Mouse (Mus musculus) forebrain, embryonic 11.5 days (tissue): ENCODE measurements around the gene Klhl24. TPM values are rescaled to one million over a fixed set of nuclear protein-coding genes. Genes with fewer than 3 reads are reported as not detected.

ENCODE experiments used
- ATAC-seq: fragments of 200-750 bp; cut with Nextera tagmentation; replicated peaks from 2 replicates; pipeline ENCODE4 v1.8.0; 2017; ENCODE audit warnings: moderate TSS enrichment; ENCODE audit not compliant: low FRiP score
- DNase-seq: peaks from one replicate; pipeline ENCODE4 v3.0.0-alpha.2; 2017; ENCODE audit warnings: low spot score
- H3K27ac ChIP-seq: fragments of 300-500 bp; sonication (generic); 2 replicates; pipeline ENCODE4 v1.5.1; 2014; ENCODE audit warnings: low read depth, low read length
- H3K27me3 ChIP-seq: fragments of 300-500 bp; sonication (generic); 2 replicates; pipeline ENCODE4 v1.6.1; 2014; ENCODE audit warnings: mild to moderate bottlenecking, low read length, mixed read lengths; ENCODE audit not compliant: control insufficient read depth, insufficient read depth
- H3K36me3 ChIP-seq: fragments of 300-500 bp; sonication (generic); 2 replicates; pipeline ENCODE4 v1.6.1; 2014; ENCODE audit warnings: mild to moderate bottlenecking, low read length, moderate library complexity, mixed read lengths; ENCODE audit not compliant: control insufficient read depth, insufficient read depth
- H3K4me1 ChIP-seq: fragments of 300-500 bp; sonication (generic); replicated peaks from 2 replicates; pipeline ENCODE4 v1.6.1; 2014; ENCODE audit warnings: low read length, mixed read lengths; ENCODE audit not compliant: control insufficient read depth, insufficient read depth
- H3K4me2 ChIP-seq: fragments of 300-500 bp; sonication (generic); 2 replicates; pipeline ENCODE4 v1.6.1; 2014; ENCODE audit warnings: low read depth, mild to moderate bottlenecking, low read length, moderate library complexity, mixed read lengths; ENCODE audit not compliant: severe bottlenecking
- H3K4me3 ChIP-seq: fragments of 300-500 bp; sonication (generic); 2 replicates; pipeline ENCODE4 v1.5.1; 2014; ENCODE audit warnings: low read depth, low read length
- H3K9ac ChIP-seq: fragments of 300-500 bp; sonication (generic); 2 replicates; pipeline ENCODE4 v1.6.1; 2014; ENCODE audit warnings: low read length
- H3K9me3 ChIP-seq: fragments of 300-500 bp; sonication (generic); 2 replicates; pipeline ENCODE4 v1.6.1; 2016; ENCODE audit warnings: low read length, mixed read lengths; ENCODE audit not compliant: control insufficient read depth
- WGBS: fragments of 180-500 bp; shearing (Covaris S2); extraction: QIAGEN DNeasy Blood & Tissue Kit; methylation state at CpG from one replicate; pipeline ENCODE4 v1.1.7; 2014; 5-methylcytosine and 5-hydroxymethylcytosine counted together
- polyA plus RNA-seq: library from polyadenylated mRNA; unstranded; fragments of >200 nt; fragmentation: Nextera tagmentation; extraction: Ambion mirVana; gene quantifications from 2 replicates; pipeline ENCODE4 v1.2.1, GENCODE M21; 2014

Klhl24 gene
- polyA plus RNA-seq, 1 experiment from 2014 or later = 33.0 TPM

DNA sequence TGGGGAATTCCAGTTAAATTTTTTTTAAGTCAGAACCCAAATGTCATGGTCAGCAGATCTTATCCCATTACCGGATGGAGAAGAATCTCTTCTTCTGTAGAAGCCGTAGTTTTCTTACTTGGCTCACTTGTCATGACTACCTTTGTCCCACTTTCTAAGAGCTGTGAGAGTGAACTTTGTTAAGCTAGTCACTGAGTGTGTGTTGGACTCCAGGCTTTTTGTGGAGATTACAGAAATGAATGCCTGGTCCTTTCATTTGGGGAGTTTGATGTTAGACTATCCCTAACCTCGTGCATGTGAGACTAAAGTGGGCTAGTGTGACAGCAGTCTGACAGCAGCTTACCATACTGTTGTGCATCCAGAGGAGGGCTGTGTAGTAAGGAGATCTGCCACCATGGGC is 71.7 kb downstream of the Klhl24 start:
- Histone ChIP-seq H3K27me3 (no peaks in the 10 kb centered on the region), H3K9me3 (no peaks in the 10 kb centered on the region; the same call in 1 of the 2 replicates), H3K9ac (no peak overlapping the region), H3K27ac (no peak overlapping the region), H3K36me3 (peaks cover 25% of the 10 kb centered on the region), H3K4me2 (no peak overlapping the region), H3K4me3 (no peak overlapping the region), H3K4me1 (no peaks in the 10 kb centered on the region)
- 89% methylated on average over 3 of the region's 3 CpGs for WGBS
- DNase-seq = no peak
- ATAC-seq = no peak

DNA sequence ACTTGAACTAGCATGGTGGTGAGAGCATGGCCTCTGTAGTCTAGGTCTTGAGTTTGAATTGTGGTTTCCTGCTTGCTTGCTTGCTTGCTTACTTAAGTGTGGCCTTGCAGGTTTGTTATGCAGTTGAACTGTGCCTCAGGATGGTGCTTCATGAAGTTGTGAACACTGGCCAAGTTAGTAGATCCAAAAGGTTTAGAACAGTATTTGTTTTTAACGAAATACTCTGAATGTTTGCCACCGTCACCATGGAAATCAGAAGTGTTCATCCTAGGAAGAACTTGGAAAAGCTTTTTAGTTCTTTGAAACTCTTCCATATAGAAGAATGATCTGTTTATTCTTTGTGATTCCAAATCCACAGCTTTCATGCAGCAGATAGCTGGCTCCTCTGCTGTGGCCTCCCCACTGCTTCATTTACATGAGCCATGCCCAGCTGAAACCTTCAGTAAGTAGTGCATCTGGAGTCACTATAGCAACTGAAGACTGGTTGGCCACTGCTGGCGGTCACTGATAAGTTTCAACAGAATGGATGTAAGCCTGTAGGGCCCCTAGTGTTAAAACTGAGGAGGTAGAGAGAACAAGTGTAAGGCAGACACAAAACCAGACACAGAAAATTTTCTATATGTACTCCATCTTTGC is 72.2 kb downstream of the Klhl24 start:
- H3K9ac ChIP-seq = no peak overlapping the region
- no peak for ATAC-seq
- 84% methylated on average over 3 of the region's 3 CpGs for WGBS

More for the DNA sequence above, 72.2 kb downstream of the Klhl24 start:
- Histone ChIP-seq H3K4me2 (no peak overlapping the region), H3K9me3 (no peaks in the 10 kb centered on the region; the same call in 1 of the 2 replicates), H3K4me1 (no peaks in the 10 kb centered on the region), H3K27me3 (no peaks in the 10 kb centered on the region), H3K27ac (no peak overlapping the region), H3K36me3 (peaks cover 22% of the 10 kb centered on the region), H3K4me3 (no peak overlapping the region)
- no peak for DNase-seq

Other genes starting within 250 kb of the Klhl24 start
- 7.1 and 7.2 TPM in 2 replicates for gene Klhl6, start 114.5 kb upstream of the Klhl24 start, polyA plus RNA-seq
- gene Yeats2, start 43.5 kb downstream of the Klhl24 start, polyA plus RNA-seq = 46.8 and 51.4 TPM in 2 replicates
- gene Map6d1, start 143.8 kb downstream of the Klhl24 start, polyA plus RNA-seq = 1.3 and 2.0 TPM in 2 replicates
- gene Parl, start 204.8 kb downstream of the Klhl24 start, polyA plus RNA-seq = 103 and 107 TPM in 2 replicates
- gene Cyp2ab1, start 227.9 kb downstream of the Klhl24 start, polyA plus RNA-seq = not detected in 2 replicates